Mouse (Mus musculus): ENCODE measurements around the gene Gm45799. TPM values are rescaled to one million over a fixed set of nuclear protein-coding genes. Genes with fewer than 3 reads are reported as not detected.

Gm45799 gene
- polyA plus RNA-seq, 1 experiment, result 235 TPM

Other genes with a start within 250 kb of the Gm45799 start
- gene Fam160a2, start 240.5 kb upstream of the Gm45799 start, polyA plus RNA-seq (2012; rRNA removed), result 64.6 and 88.7 TPM in 2 replicates
- gene Cnga4, start 236.0 kb upstream of the Gm45799 start, polyA plus RNA-seq (2012; rRNA removed), result 0.09 and 0.10 TPM in 2 replicates
- gene Cckbr, start 214.8 kb upstream of the Gm45799 start, polyA plus RNA-seq (2012; rRNA removed), result 0.12 TPM in 1 of 2 replicates, not detected in the other
- gene Cavin3, start 158.3 kb upstream of the Gm45799 start, polyA plus RNA-seq (2012; rRNA removed), result 21.8 and 23.4 TPM in 2 replicates
- 16.0 and 17.8 TPM in 2 replicates for gene Smpd1, start 86.2 kb upstream of the Gm45799 start, polyA plus RNA-seq (2012; rRNA removed)
- gene Apbb1, start 58.9 kb upstream of the Gm45799 start, polyA plus RNA-seq (2012; rRNA removed), result 12.1 and 15.8 TPM in 2 replicates
- gene Hpx, start 40.4 kb upstream of the Gm45799 start, polyA plus RNA-seq (2012; rRNA removed), result 0.40 and 0.49 TPM in 2 replicates
- 11.5 and 18.2 TPM in 2 replicates for gene Trim3, start 7.0 kb upstream of the Gm45799 start, polyA plus RNA-seq (2012; rRNA removed)
- 122 and 132 TPM in 2 replicates for gene Timm10b, start 496 bp upstream of the Gm45799 start, polyA plus RNA-seq (2012; rRNA removed)
- gene Arfip2, start 136 bp upstream of the Gm45799 start, polyA plus RNA-seq (2012; rRNA removed), result 50.9 and 58.5 TPM in 2 replicates
- gene Dnhd1, start 10.3 kb downstream of the Gm45799 start, polyA plus RNA-seq (2012; rRNA removed), result 1.1 and 1.5 TPM in 2 replicates
- 90.7 and 95.6 TPM in 2 replicates for gene Ilk, start 96.0 kb downstream of the Gm45799 start, polyA plus RNA-seq (2012; rRNA removed)
- 5.2 and 5.7 TPM in 2 replicates for gene Rrp8, start 96.8 kb downstream of the Gm45799 start, polyA plus RNA-seq (2012; rRNA removed)
- 386 and 435 TPM in 2 replicates for gene Taf10, start 103.8 kb downstream of the Gm45799 start, polyA plus RNA-seq (2012; rRNA removed)
- gene Tpp1, start 111.7 kb downstream of the Gm45799 start, polyA plus RNA-seq (2012; rRNA removed), result 47.6 and 65.6 TPM in 2 replicates
- gene Dchs1, start 147.1 kb downstream of the Gm45799 start, polyA plus RNA-seq (2012; rRNA removed), result 2.0 and 3.6 TPM in 2 replicates
- 164 and 166 TPM in 2 replicates for gene Mrpl17, start 170.5 kb downstream of the Gm45799 start, polyA plus RNA-seq (2012; rRNA removed)